ENCODE assay signal across 8 mouse cellular contexts in the genomic region with DNA sequence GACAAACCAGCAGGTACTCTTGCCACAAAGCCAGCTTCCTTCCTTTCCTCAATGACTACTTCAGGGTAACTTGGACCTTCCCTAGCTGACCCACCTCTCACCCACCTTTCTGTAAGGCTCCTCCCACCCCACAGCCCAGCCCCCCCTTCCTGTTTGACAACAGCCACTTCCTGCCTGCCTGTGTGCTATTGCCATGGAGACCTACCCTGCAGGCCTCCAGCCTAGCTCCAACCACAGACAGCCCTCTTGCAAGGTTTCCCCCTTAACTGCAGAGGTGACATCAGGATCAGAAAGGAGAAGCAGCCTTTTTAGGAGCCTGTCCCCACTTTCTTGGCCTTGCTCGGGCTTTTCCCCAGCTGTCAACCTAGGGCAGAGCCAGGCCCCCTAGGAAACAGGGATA. TPM values are rescaled to one million over a fixed set of nuclear protein-coding genes. Genes with fewer than 3 reads are reported as not detected.
DNase-seq lines count a peak whose midpoint lies in the region; ATAC-seq and TF ChIP-seq lines count a peak whose summit lies in the region.

No protein-coding gene starts in this region.

- H3K9me3 ChIP-seq in intestine, postnatal 0 days (ENCODE audit: control insufficient read depth): no peaks in the 10 kb centered on the region
- no peaks in the 10 kb centered on the region for H3K9me3 ChIP-seq in midbrain, embryonic 10.5 days (replicated peaks)

- 54% methylated on average over 1 of the region's 1 CpGs for WGBS in intestine, postnatal 0 days
- WGBS in olfactory bulb, adult 2 months: 65% methylated on average over 1 of the region's 1 CpGs
- 83% methylated on average over 1 of the region's 1 CpGs for WGBS in midbrain, embryonic 10.5 days

- no peak for TF ChIP-seq POLR2A in olfactory bulb, adult 2 months (IDR thresholded peaks at IDR 0.05; ENCODE audit: insufficient read depth, low read depth, low read length)

- peak; percentile 97 for ATAC-seq in CD4-positive, CD25-positive, alpha-beta regulatory T cell, adult 4 months
- no peak for ATAC-seq in intestine, postnatal 0 days

- peak overlapping the region; percentile 56 for H3K4me3 ChIP-seq in gastrocnemius, adult 2 months
- no peak overlapping the region for H3K4me3 ChIP-seq in intestine, postnatal 0 days (ENCODE audit: low read depth, low read length)
- no peak overlapping the region for H3K4me3 ChIP-seq in olfactory bulb, adult 2 months (ENCODE audit: insufficient read depth, low read depth, low read length)
- H3K4me3 ChIP-seq in midbrain, embryonic 10.5 days: no peak overlapping the region

- peak overlapping the region; percentile 7; the same call in 1 of the 2 replicates for H3K4me2 ChIP-seq in intestine, postnatal 0 days (replicated peaks; ENCODE audit: low read depth)

- no peak for DNase-seq in gastrocnemius, adult 2 months
- no peak for DNase-seq in gastrocnemius, adult 18-20 months (ENCODE audit: low spot score)
- no peak for DNase-seq in urinary bladder, postnatal 25 days (ENCODE audit: low spot score)
- DNase-seq in midbrain, embryonic 10.5 days (ENCODE audit: low spot score): no peak
- no peak for DNase-seq in adrenal gland, postnatal 14 days

- peaks cover 47% of the 10 kb centered on the region; the same call in 1 of the 2 replicates for H3K36me3 ChIP-seq in intestine, postnatal 0 days (ENCODE audit: control insufficient read depth, insufficient read depth)
- H3K36me3 ChIP-seq in midbrain, embryonic 10.5 days: peaks cover 99% of the 10 kb centered on the region

- peaks cover 17% of the 10 kb centered on the region for H3K4me1 ChIP-seq in intestine, postnatal 0 days (replicated peaks; ENCODE audit: control insufficient read depth, insufficient read depth, low read length)
- H3K4me1 ChIP-seq in olfactory bulb, adult 2 months (ENCODE audit: control insufficient read depth, insufficient read depth, low read length): peaks cover 51% of the 10 kb centered on the region
- peaks cover 25% of the 10 kb centered on the region for H3K4me1 ChIP-seq in midbrain, embryonic 10.5 days

- H3K9ac ChIP-seq in intestine, postnatal 0 days (ENCODE audit: low read depth, low read length): no peak overlapping the region; the same call in 1 of the 2 replicates

- no peak for TF ChIP-seq CTCF in gastrocnemius, adult 2 months (IDR thresholded peaks at IDR 0.05)
- no peak for TF ChIP-seq CTCF in intestine, postnatal 0 days (IDR thresholded peaks at IDR 0.05; ENCODE audit: low read depth)
- no peak for TF ChIP-seq CTCF in olfactory bulb, adult 2 months (IDR thresholded peaks at IDR 0.05; ENCODE audit: insufficient read depth, low read depth, low read length)

- H3K27ac ChIP-seq in gastrocnemius, adult 2 months: peak overlapping the region; percentile 98
- H3K27ac ChIP-seq in intestine, postnatal 0 days (ENCODE audit: low read depth, low read length): peak overlapping the region; percentile 81; the same call in 1 of the 2 replicates
- 0 out of 2 replicates have a peak overlapping the region, but pooled peaks have one; percentile 6 for H3K27ac ChIP-seq in olfactory bulb, adult 2 months (ENCODE audit: insufficient read depth, low read depth, low read length)
- H3K27ac ChIP-seq in midbrain, embryonic 10.5 days (replicated peaks): no peak overlapping the region

- intact Hi-C loops in gastrocnemius, adult 2 months (cut with DNase I): no loop called here

- no peaks in the 10 kb centered on the region for H3K27me3 ChIP-seq in intestine, postnatal 0 days (replicated peaks; ENCODE audit: control insufficient read depth, insufficient read depth, low read length)
- H3K27me3 ChIP-seq in midbrain, embryonic 10.5 days (ENCODE audit: low read depth, poor library complexity, severe bottlenecking): no peaks in the 10 kb centered on the region

RNA-seq across cellular contexts. Expression of a gene that starts 8.7 kb away (rescaled TPM):
- total RNA-seq in gastrocnemius, adult 2 months (2021): 100 to 1,000 TPM; 162 to 163 TPM
- total RNA-seq in gastrocnemius, adult 18-20 months (2021): 100 to 1,000 TPM; 168 to 192 TPM
- polyA plus RNA-seq in CD4-positive, CD25-positive, alpha-beta regulatory T cell, adult 4 months (2017; shearing (Covaris generic)): 10 to 100 TPM; 32.6 to 37.8 TPM
- polyA plus RNA-seq in intestine, postnatal 0 days (2015; fragmentation: Nextera tagmentation; extraction: Ambion mirVana): 27.6 and 37.7 TPM in 2 replicates
- 125 and 417 TPM in 2 replicates for polyA plus RNA-seq in olfactory bulb, adult 2 months (2012; ENCODE audit: insufficient read depth, insufficient read length, low replicate concordance, missing spikeins)
- polyA plus RNA-seq in midbrain, embryonic 10.5 days (2016; fragmentation: Nextera tagmentation; extraction: Ambion mirVana): 41.8 and 42.8 TPM in 2 replicates
- total RNA-seq in adrenal gland, postnatal 14 days (2021): 44.5 and 45.6 TPM in 2 replicates

RNA-seq across cellular contexts. Expression of a gene that starts 50.9 kb away (rescaled TPM):
- 1 to 10 TPM; 6.2 to 7.1 TPM for total RNA-seq in gastrocnemius, adult 2 months (2021)
- 1 to 10 TPM; 5.4 to 7.2 TPM for total RNA-seq in gastrocnemius, adult 18-20 months (2021)
- 10 to 100 TPM; 12.9 to 13.7 TPM for polyA plus RNA-seq in CD4-positive, CD25-positive, alpha-beta regulatory T cell, adult 4 months (2017; shearing (Covaris generic))
- polyA plus RNA-seq in intestine, postnatal 0 days (2015; fragmentation: Nextera tagmentation; extraction: Ambion mirVana): 9.8 and 12.4 TPM in 2 replicates
- not detected in 2 replicates for polyA plus RNA-seq in olfactory bulb, adult 2 months (2012; ENCODE audit: insufficient read depth, insufficient read length, low replicate concordance, missing spikeins)
- 24.0 and 26.2 TPM in 2 replicates for polyA plus RNA-seq in midbrain, embryonic 10.5 days (2016; fragmentation: Nextera tagmentation; extraction: Ambion mirVana)
- total RNA-seq in adrenal gland, postnatal 14 days (2021): 27.6 and 31.4 TPM in 2 replicates

RNA-seq across cellular contexts. Expression of a gene that starts 51.2 kb away (rescaled TPM):
- 10 to 100 TPM; 17.2 to 28.5 TPM for total RNA-seq in gastrocnemius, adult 2 months (2021)
- total RNA-seq in gastrocnemius, adult 18-20 months (2021): 10 to 100 TPM; 13.6 to 29.2 TPM
- polyA plus RNA-seq in CD4-positive, CD25-positive, alpha-beta regulatory T cell, adult 4 months (2017; shearing (Covaris generic)): not detected
- 2.7 and 3.8 TPM in 2 replicates for polyA plus RNA-seq in intestine, postnatal 0 days (2015; fragmentation: Nextera tagmentation; extraction: Ambion mirVana)
- not detected in 2 replicates for polyA plus RNA-seq in olfactory bulb, adult 2 months (2012; ENCODE audit: insufficient read depth, insufficient read length, low replicate concordance, missing spikeins)
- polyA plus RNA-seq in midbrain, embryonic 10.5 days (2016; fragmentation: Nextera tagmentation; extraction: Ambion mirVana): 0.49 and 0.70 TPM in 2 replicates
- total RNA-seq in adrenal gland, postnatal 14 days (2021): 26.3 and 60.1 TPM in 2 replicates
